Mouse (Mus musculus): Measurements from ENCODE around the gene App.

- TF ChIP-seq POLR2A (IDR thresholded peaks at IDR 0.05; ENCODE audit: control insufficient read depth, extremely low read depth, insufficient read depth, low read length, poor library complexity): no peak
- TF ChIP-seq CTCF (IDR thresholded peaks at IDR 0.05; ENCODE audit: borderline replicate concordance, control insufficient read depth, extremely low read depth, insufficient read depth, low read length, poor library complexity): no peak
These were observed 204.5 kb downstream of the App start for GRCm38 (mm10) chr16:84969026-84969425.

Measured in thymus, adult 2 months (tissue).